Mouse (Mus musculus) ZHBTc4 (cell line): Measurements from ENCODE around the gene Actl6b.
"Not testable (repeated sequence)": the region's sequence is repeated elsewhere in the genome, so short reads cannot be mapped to it uniquely, and the experiment has no call there.

ENCODE experiments used
- DNase-seq: peaks from one replicate; pipeline ENCODE4 v3.0.0-alpha.2; 2011; ENCODE audit warnings: low read depth, low spot score

Actl6b gene

GRCm38 (mm10) chr5:137601365-137601729 is 48.0 kb downstream of the Actl6b start:
- peak; percentile 74 for DNase-seq

GRCm38 (mm10) chr5:137607860-137608653 is 54.7 kb downstream of the Actl6b start:
- peak; percentile 84 for DNase-seq

GRCm38 (mm10) chr5:137608654-137609190 is 55.4 kb downstream of the Actl6b start:
- peak; percentile 45 for DNase-seq

GRCm38 (mm10) chr5:137609292-137609691 is 56.0 kb downstream of the Actl6b start:
- DNase-seq = no peak

GRCm38 (mm10) chr5:137610056-137610455 is 56.7 kb downstream of the Actl6b start:
- no peak for DNase-seq

- DNase-seq = peak; percentile 88
Measured at GRCm38 (mm10) chr5:137610548-137611244, 57.4 kb downstream of the Actl6b start.

GRCm38 (mm10) chr5:137611245-137611602 is 57.9 kb downstream of the Actl6b start:
- DNase-seq = no peak

- no peak for DNase-seq
Measured at GRCm38 (mm10) chr5:137613076-137613475, 59.8 kb downstream of the Actl6b start.

- peak; percentile 74 for DNase-seq
Measured at GRCm38 (mm10) chr5:137613550-137613949, 60.2 kb downstream of the Actl6b start, which contains the start of gene Pcolce. TSS of gene Pcolce (minus strand) at chr5:137613784.

- DNase-seq = not testable (repeated sequence)
Measured at GRCm38 (mm10) chr5:137614921-137615320, 61.6 kb downstream of the Actl6b start.

- DNase-seq = no peak
Measured at GRCm38 (mm10) chr5:137615347-137615746, 62.0 kb downstream of the Actl6b start.
